Mouse (Mus musculus) gastrocnemius, adult 18-20 months (tissue): ENCODE measurements around the gene Foxo1. TPM values are rescaled to one million over a fixed set of nuclear protein-coding genes. Genes with fewer than 3 reads are reported as not detected.

Experiments
- DNase-seq: peaks from one replicate; pipeline ENCODE4 v3.0.0; 2021; ENCODE audit warnings: low spot score
- long read RNA-seq, 2 experiments: library from polyadenylated mRNA; stranded (forward); transcript quantifications; one replicate each; pipeline ENCODE4 v2.0.0; 2021
- total RNA-seq, 2 experiments: library from RNA; stranded (reverse); gene quantifications; 2 replicates each; pipeline ENCODE4 v1.2.3; 2021

The Foxo1 gene
- total RNA-seq, result 10 to 100 TPM; 16.0 to 36.1 TPM
- long read RNA-seq, experiment 1, full-length matches to known transcripts, result 25 of 34 reads
- long read RNA-seq, experiment 1, partial matches to known transcripts, result 7 of 34 reads
- long read RNA-seq, experiment 1, other reads (novel, unspliced or antisense), result 2 of 34 reads
- long read RNA-seq, experiment 2, full-length matches to known transcripts, result 13 of 21 reads
- long read RNA-seq, experiment 2, partial matches to known transcripts, result 4 of 21 reads
- long read RNA-seq, experiment 2, other reads (novel, unspliced or antisense), result 4 of 21 reads

GRCm38 (mm10) chr3:52267652-52268486 is at the start of gene Foxo1:
Foxo1 (plus strand) TSS chr3:52268336.
- peak; percentile 87 for DNase-seq

DNA sequence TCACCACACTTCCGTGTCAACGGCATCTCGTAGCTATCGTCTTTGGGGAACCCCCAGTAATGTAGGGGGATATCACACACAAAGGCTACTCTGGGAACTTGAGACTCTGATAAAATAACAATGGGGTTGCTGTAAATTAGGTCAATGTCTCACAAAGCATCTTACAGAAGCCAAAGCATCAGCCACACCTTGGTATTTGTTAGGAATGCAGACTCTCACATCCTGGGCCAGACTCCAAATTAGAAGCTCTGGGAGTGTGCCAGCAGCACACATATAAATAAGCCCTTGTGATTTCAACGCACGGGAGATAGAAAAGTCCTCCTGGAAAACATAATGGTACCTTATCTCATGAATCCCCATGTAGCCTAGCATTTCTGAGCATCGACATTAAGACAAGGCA is 49.3 kb upstream of the Foxo1 start:
- DNase-seq, result no peak

GRCm38 (mm10) chr3:52221082-52221481 is 47.1 kb upstream of the Foxo1 start:
- DNase-seq, result no peak

DNA sequence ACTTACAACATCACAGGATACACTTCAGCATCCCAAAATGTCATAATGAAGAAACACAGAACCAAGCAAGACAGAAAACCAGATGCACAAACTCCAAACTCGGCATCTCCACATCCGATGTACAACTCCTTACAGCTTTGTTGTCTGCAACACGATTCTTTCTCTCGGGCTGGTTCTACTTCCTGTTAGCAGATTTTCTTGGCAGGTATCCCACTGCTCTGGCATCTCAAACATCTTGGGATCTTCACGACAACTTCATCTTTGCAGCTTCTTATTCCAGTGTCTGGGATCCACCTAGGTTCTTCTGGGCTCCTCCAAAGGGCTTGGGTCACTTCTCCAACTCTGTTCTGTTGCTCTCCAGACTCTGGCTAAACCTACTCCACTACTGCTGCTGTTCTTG is 46.2 kb upstream of the Foxo1 start:
- no peak for DNase-seq

- no peak for DNase-seq
These were observed 31.6 kb upstream of the Foxo1 start for GRCm38 (mm10) chr3:52236488-52236887.

GRCm38 (mm10) chr3:52237136-52237535 is 31.0 kb upstream of the Foxo1 start:
- DNase-seq, result no peak

- DNase-seq, result no peak
These were observed 27.1 kb upstream of the Foxo1 start for GRCm38 (mm10) chr3:52241062-52241461.

DNA sequence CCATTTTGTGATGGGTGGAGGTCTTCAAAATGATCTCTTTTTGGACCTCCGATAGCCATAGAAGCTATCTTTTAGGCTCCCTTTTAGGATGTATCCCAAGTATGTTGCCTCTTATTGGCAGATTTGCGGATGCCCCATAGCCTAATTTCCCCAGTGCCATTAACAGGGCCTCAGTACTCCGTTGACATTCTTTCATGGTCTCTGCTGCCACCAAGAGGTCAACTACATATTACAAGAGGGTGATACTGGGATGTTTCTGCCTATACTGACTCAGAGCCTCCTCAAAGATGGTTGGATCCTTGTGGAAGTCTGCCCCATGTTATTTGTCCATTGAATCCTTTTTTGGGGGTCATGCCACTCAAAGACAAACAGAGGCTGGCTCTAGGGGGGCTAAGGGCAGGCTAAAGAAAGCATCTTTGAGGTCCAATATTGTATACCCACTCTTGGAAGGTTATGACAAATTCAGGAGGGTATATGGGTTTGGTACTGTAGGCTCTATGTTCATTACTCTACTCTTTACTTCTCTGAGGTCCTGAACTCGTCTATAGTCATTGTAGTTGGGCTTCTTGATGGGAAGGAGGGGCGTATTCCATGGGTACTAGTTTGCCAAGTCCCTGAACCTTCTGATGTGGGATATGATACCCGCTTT is 25.6 kb upstream of the Foxo1 start:
- DNase-seq, result peak; percentile 85

GRCm38 (mm10) chr3:52243271-52244021 is 24.7 kb upstream of the Foxo1 start:
- DNase-seq, result peak; percentile 39

- DNase-seq, result no peak
These were observed 21.9 kb upstream of the Foxo1 start for GRCm38 (mm10) chr3:52245996-52246830.

DNA sequence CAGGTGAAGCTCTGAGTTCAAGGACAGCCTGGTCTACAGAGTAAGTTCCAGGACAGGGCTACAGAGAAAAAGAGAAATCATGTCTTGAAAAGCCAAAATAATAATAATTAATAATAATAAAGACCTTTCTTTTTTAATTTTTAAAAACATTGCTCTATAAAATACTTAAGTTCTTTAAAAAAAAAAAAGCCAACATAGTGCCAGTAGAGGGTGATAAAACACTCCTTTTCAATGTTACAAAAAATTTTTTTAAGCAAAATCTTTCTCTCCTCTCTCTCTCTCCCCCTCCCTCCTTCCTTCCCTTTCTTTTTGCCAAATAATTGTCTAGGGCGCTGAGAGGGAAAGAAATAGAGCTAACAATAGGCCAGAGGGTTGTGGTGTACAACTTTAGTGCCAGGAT is 17.0 kb upstream of the Foxo1 start:
- no peak for DNase-seq

DNA sequence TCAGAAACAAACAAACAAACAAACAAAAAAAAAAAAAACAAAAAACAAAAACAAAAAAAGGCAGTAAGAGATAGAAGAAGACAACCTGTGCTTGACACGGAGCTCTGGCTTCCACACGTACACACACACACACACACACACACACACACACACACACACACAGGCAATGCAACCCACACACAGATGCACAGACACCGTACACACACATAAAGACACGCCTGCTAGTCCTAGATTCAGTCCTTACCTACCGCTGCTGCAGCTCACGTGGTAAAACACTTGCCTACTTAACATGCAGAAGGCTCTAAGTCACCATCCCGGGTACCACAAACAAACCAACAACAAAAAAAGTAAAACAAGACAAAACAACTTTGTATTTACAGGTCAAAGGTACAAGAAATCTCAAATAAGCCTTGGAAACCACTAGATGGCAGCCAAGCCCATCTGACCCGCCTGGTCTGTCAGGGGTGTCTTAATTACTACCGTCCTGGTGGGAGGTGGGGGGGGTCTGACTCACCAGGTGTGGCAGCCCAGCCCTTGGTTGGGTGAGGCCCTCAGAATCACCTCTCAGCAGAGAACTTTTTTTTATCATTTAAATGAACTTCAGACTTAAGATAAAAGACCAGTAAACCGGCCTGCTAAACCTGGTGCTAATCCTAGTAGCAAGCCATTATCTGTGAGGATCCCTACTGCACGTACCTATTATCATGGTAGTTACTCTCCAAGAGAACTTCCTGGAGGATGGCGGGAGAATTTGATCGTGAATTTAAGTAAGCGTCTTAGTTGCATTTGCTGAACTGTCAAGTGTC is 14.3 kb upstream of the Foxo1 start:
- no peak for DNase-seq

- no peak for DNase-seq
These were observed 13.6 kb upstream of the Foxo1 start for GRCm38 (mm10) chr3:52254496-52254895.

GRCm38 (mm10) chr3:52257782-52258441 is 10.2 kb upstream of the Foxo1 start:
- peak; percentile 70 for DNase-seq

GRCm38 (mm10) chr3:52258532-52258931 is 9.6 kb upstream of the Foxo1 start:
- DNase-seq, result peak; percentile 63

DNA sequence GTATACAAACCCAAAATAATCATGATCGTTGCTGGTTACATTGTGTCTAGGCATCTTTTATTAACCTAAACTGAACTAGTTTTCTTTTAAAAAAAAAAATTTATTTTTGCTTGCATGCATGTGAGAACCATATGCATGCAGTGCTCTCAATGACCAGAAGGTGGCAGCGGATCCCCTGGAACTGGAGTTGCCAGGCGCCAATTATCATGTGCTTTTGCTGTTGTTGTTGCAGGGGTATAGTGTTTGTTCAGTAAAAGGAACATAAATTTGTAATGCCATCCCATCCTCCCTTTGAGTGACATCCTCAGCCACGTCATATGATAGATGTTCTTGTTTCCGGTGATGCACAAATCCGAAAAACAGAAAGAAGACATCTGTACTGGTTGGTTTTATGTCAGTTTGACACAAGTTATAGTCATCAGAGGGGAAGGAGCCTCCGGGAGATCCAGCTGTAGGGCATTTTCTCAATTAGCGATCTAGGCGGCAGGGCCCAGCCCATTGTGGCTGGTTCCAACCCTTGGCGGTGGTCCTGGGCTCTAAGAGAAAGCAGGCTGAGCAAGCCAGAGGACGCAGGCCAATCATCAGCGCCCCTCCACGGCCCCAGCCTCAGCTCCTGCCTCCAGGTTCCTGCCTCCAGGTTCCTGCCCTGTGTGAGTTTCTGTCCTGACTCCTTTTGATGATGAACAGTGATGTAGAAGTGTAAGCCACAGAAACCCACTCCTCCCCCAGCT is 5.5 kb upstream of the Foxo1 start:
- peak; percentile 87 for DNase-seq

DNA sequence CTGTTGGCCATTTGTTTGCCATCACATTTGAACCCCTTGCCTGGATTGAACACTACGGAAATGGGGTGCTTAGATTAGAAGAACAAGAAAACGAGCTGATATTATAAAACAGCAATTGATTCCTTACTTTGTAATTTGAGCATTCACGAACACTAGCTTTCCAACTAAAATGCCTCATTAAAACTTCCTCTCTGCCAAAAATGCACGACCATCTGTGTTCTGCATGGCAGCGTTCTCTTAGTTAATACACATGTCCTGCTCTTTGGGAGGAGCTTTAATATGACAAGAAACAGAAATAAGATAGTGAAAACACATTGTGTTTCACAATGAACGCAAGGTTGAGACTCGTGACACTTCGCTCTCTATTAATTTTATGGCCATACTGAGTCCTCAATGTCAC is 3.8 kb upstream of the Foxo1 start:
- no peak for DNase-seq

GRCm38 (mm10) chr3:52266606-52267160 is 1.5 kb upstream of the Foxo1 start:
- DNase-seq, result peak; percentile 71
